Mouse (Mus musculus): ENCODE results near the gene Gm44511.

GRCm38 (mm10) chr6:128852766-128853165 is 26.7 kb upstream of the Gm44511 start:
- TF ChIP-seq CTCF (IDR thresholded peaks at IDR 0.05; ENCODE audit: low read depth, low read length) (no peak), EP300 (IDR thresholded peaks at IDR 0.05; ENCODE audit: insufficient read depth, low read depth, low read length) (no peak)

All from ES-Bruce4 (cell line).